Mouse (Mus musculus): ENCODE results near the gene Fam171a1. TPM values are rescaled to one million over a fixed set of nuclear protein-coding genes. Genes with fewer than 3 reads are reported as not detected.
"Not testable (repeated sequence)": the region's sequence is repeated elsewhere in the genome, so short reads cannot be mapped to it uniquely, and the experiment has no call there.

The Fam171a1 gene
- polyA plus RNA-seq (2014; fragmentation: Nextera tagmentation; extraction: Ambion mirVana): 27.4 and 35.1 TPM in 2 replicates

DNA sequence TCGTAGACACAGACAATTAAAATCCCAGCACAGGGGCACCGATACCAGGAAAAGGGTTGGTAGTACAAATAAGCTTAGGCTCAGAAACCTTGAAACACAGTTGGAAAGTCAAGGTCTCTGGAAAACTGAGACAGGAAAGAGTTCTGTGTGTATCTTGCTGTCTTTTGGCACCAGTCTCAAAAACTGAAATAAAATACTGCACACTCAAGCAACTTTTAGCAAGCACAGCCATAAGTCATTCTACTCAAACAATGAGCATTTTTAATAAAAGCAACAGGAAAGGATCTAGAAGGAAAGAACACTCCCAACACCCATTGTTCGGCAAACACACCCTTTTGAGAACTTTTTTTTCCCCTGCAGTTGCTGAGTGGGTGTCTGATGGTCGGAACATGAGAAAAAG lies at the start of gene Fam171a1:
TSS of gene Fam171a1 (plus strand) at position 359 of the 400 bp plus-strand sequence.
- WGBS (ENCODE audit: insufficient replicate concordance): 69% methylated on average over 4 of the region's 4 CpGs
- Histone ChIP-seq H3K4me3 (ENCODE audit: low read depth, low read length) (no peak within 1 kb of the TSS), H3K9ac (ENCODE audit: low read depth, low read length) (no peak within 1 kb of the TSS), H3K4me1 (ENCODE audit: control insufficient read depth, insufficient read depth, low read length) (no peaks in the 10 kb centered on the region), H3K4me2 (no peak within 1 kb of the TSS), H3K27ac (ENCODE audit: low read depth, low read length) (no peak within 1 kb of the TSS), H3K27me3 (ENCODE audit: control insufficient read depth, insufficient read depth, low read length) (no peaks in the 10 kb centered on the region), H3K36me3 (ENCODE audit: control insufficient read depth, insufficient read depth, low read length) (no peaks in the 10 kb centered on the region), H3K9me3 (replicated peaks; ENCODE audit: control insufficient read depth, low read length) (no peaks in the 10 kb centered on the region)
- ATAC-seq (replicated peaks; ENCODE audit: insufficient number of reproducible peaks, low FRiP score, low TSS enrichment): no peak

DNA sequence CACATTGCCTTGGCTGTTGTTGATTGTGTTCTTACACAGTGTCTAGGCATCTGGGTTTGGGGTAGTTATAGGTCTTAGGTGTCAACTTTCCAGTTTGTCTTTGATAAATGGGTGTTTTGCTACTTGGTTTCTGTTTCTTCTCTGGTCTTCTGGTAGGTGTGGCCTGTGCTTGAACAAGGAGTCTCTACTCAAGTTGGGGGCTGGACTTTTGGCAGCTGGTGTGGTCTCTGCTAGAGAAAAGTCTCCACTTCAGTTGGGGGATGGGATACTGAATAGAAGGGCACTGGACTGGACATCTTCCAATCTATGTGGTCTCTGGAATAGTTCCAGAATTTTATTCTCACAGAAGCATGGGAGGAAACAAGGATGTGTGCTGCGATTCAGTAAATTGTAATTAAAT lies 44.9 kb upstream of the Fam171a1 start:
- H3K27ac ChIP-seq (ENCODE audit: low read depth, low read length): no peak overlapping the region
- H3K4me1 ChIP-seq (ENCODE audit: control insufficient read depth, insufficient read depth, low read length): no peaks in the 10 kb centered on the region
- no peak overlapping the region for H3K4me3 ChIP-seq (ENCODE audit: low read depth, low read length)
- no peaks in the 10 kb centered on the region; the same call in 1 of the 2 replicates for H3K9me3 ChIP-seq (replicated peaks; ENCODE audit: control insufficient read depth, low read length)
- 76% methylated on average over 1 of the region's 1 CpGs for WGBS (ENCODE audit: insufficient replicate concordance)
- no peak for ATAC-seq (replicated peaks; ENCODE audit: insufficient number of reproducible peaks, low FRiP score, low TSS enrichment)
- H3K9ac ChIP-seq (ENCODE audit: low read depth, low read length): no peak overlapping the region
- no peaks in the 10 kb centered on the region for H3K27me3 ChIP-seq (ENCODE audit: control insufficient read depth, insufficient read depth, low read length)
- no peak overlapping the region for H3K4me2 ChIP-seq
- H3K36me3 ChIP-seq (ENCODE audit: control insufficient read depth, insufficient read depth, low read length): no peaks in the 10 kb centered on the region

DNA sequence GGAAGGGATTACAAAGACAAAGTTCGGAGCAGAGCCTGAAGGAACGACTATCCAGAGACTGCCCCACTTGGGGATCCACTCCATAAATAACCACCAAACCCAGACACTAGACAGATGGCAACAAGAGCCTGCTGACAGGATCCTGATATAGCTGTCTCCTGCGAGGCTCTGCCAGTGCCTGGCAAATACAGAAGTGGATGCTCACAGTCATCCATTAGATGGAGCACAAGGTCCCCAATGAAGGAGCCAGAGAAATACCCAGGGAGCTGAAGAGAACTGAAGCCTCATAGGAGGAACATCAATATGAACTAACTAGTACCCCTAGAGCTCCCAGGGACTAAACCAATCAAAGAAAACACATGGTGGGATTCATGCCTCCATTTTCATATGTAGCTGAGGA lies 25.7 kb upstream of the Fam171a1 start:
- WGBS (ENCODE audit: insufficient replicate concordance): 41% methylated on average over 3 of the region's 3 CpGs
- not testable (repeated sequence) for ATAC-seq (replicated peaks; ENCODE audit: insufficient number of reproducible peaks, low FRiP score, low TSS enrichment); H3K4me2 ChIP-seq; H3K4me1 ChIP-seq (ENCODE audit: control insufficient read depth, insufficient read depth, low read length); H3K36me3 ChIP-seq (ENCODE audit: control insufficient read depth, insufficient read depth, low read length); H3K27ac ChIP-seq (ENCODE audit: low read depth, low read length); H3K9me3 ChIP-seq (replicated peaks; ENCODE audit: control insufficient read depth, low read length); H3K9ac ChIP-seq (ENCODE audit: low read depth, low read length); H3K27me3 ChIP-seq (ENCODE audit: control insufficient read depth, insufficient read depth, low read length); H3K4me3 ChIP-seq (ENCODE audit: low read depth, low read length)

DNA sequence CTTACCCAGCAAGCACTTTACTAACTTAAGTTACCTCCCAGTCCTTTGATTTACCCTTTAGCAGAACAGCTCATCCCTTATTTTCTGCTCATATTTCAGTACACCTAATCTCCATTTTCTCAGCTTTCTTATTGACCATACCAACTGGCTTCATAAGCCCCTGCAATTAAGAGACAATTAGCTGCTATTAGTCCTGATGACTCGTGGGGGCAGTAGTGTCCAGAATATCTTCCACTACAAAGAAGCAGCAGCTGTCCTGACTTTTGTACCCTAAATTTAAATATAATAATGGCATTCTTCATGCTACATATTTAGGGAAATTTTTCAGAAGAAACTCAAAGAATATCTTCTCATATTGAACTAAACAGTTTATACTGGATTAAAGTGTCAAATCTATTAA lies 24.8 kb upstream of the Fam171a1 start:
- H3K36me3 ChIP-seq (ENCODE audit: control insufficient read depth, insufficient read depth, low read length): no peaks in the 10 kb centered on the region
- no peak overlapping the region for H3K27ac ChIP-seq (ENCODE audit: low read depth, low read length)
- H3K9me3 ChIP-seq (replicated peaks; ENCODE audit: control insufficient read depth, low read length): no peaks in the 10 kb centered on the region
- H3K9ac ChIP-seq (ENCODE audit: low read depth, low read length): no peak overlapping the region
- H3K27me3 ChIP-seq (ENCODE audit: control insufficient read depth, insufficient read depth, low read length): no peaks in the 10 kb centered on the region
- no peak overlapping the region for H3K4me2 ChIP-seq
- no peak for ATAC-seq (replicated peaks; ENCODE audit: insufficient number of reproducible peaks, low FRiP score, low TSS enrichment)
- 10% methylated on average over 1 of the region's 1 CpGs for WGBS (ENCODE audit: insufficient replicate concordance)
- no peaks in the 10 kb centered on the region for H3K4me1 ChIP-seq (ENCODE audit: control insufficient read depth, insufficient read depth, low read length)
- no peak overlapping the region for H3K4me3 ChIP-seq (ENCODE audit: low read depth, low read length)

DNA sequence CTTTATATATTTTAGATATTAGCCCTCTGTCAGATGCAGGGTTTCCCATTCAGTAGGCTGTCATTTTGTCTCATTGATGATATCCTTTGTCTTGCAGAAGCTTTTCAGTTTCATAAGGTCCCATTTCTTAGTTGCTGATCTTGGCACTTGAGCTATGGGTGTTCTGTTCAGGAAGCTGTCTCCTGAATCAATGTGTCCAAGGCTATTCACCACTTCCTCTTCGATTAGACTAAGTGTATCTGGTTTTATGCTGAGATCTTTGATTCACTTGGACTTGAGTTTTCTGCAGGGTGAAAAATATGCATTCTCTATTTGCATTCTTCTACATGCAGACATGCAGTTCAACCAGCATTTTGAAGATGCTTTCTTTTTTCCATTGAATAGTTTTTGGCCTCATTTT lies 17.9 kb upstream of the Fam171a1 start:
- H3K9me3 ChIP-seq (replicated peaks; ENCODE audit: control insufficient read depth, low read length): no peaks in the 10 kb centered on the region
- H3K4me1 ChIP-seq (ENCODE audit: control insufficient read depth, insufficient read depth, low read length): no peaks in the 10 kb centered on the region
- H3K4me3 ChIP-seq (ENCODE audit: low read depth, low read length): no peak overlapping the region
- no peak overlapping the region for H3K4me2 ChIP-seq
- WGBS (ENCODE audit: insufficient replicate concordance): 47% methylated on average over 1 of the region's 1 CpGs
- H3K9ac ChIP-seq (ENCODE audit: low read depth, low read length): no peak overlapping the region
- no peaks in the 10 kb centered on the region for H3K27me3 ChIP-seq (ENCODE audit: control insufficient read depth, insufficient read depth, low read length)
- H3K36me3 ChIP-seq (ENCODE audit: control insufficient read depth, insufficient read depth, low read length): no peaks in the 10 kb centered on the region
- ATAC-seq (replicated peaks; ENCODE audit: insufficient number of reproducible peaks, low FRiP score, low TSS enrichment): no peak
- H3K27ac ChIP-seq (ENCODE audit: low read depth, low read length): no peak overlapping the region

DNA sequence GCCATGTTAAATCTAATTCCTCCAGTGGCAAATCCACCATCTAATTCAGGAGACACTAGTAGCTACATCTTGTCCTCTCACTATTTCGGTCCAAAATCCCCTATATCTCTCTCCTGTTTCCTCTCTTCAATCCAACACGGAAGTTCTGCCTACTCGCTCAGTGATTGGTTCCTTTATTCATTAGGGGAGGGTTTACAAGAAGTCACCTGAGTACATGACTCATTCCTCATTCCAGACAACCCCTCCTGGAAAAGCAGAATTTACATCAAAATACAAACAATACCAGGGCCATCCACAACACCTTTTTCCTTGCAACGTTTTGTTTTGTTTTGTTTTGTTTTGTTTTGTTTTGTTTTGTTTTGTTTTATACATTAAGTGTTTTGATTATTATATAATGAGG lies 14.1 kb upstream of the Fam171a1 start:
- 0 out of 2 replicates have a peak, but pooled peaks cover 2% of the 10 kb centered on the region for H3K4me1 ChIP-seq (ENCODE audit: control insufficient read depth, insufficient read depth, low read length)
- no peak overlapping the region for H3K9ac ChIP-seq (ENCODE audit: low read depth, low read length)
- H3K9me3 ChIP-seq (replicated peaks; ENCODE audit: control insufficient read depth, low read length): no peaks in the 10 kb centered on the region
- no peaks in the 10 kb centered on the region for H3K27me3 ChIP-seq (ENCODE audit: control insufficient read depth, insufficient read depth, low read length)
- no peak overlapping the region for H3K27ac ChIP-seq (ENCODE audit: low read depth, low read length)
- no peak overlapping the region for H3K4me2 ChIP-seq
- no peak for ATAC-seq (replicated peaks; ENCODE audit: insufficient number of reproducible peaks, low FRiP score, low TSS enrichment)
- no peaks in the 10 kb centered on the region for H3K36me3 ChIP-seq (ENCODE audit: control insufficient read depth, insufficient read depth, low read length)
- WGBS (ENCODE audit: insufficient replicate concordance): 67% methylated on average over 4 of the region's 4 CpGs
- H3K4me3 ChIP-seq (ENCODE audit: low read depth, low read length): no peak overlapping the region

DNA sequence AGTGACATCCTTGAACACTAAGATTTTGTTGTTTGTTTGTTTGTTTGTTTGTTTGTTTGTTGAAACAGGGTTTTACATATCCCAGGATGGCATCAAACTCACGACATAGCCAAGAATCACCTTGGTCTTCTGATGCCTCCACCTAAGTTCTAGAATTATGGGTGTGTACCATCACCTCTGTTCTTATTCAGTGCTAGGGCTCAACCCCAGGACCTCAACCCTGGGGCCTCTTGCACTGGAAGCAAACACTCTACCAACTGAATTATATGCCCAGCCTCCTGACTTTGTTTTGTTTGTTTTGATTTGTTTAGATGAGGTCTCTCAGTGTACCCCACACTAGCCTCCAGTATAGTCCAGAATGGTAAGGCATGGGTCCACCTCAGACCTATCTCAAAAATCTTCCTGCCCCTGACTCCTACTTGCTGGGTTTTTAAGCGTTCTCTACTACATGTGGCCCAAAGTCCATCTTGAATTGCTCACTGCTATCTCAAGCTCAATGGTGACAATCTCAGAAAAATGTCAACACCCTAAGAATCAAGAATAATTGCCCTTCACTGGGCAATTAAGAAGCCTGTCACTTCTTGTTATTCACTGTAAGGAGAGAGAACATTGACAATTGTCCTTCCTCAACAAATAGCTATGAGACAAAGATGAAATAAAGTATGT lies 12.6 kb upstream of the Fam171a1 start:
- Histone ChIP-seq H3K27me3 (ENCODE audit: control insufficient read depth, insufficient read depth, low read length) (no peaks in the 10 kb centered on the region), H3K4me2 (no peak overlapping the region), H3K4me3 (ENCODE audit: low read depth, low read length) (no peak overlapping the region), H3K4me1 (ENCODE audit: control insufficient read depth, insufficient read depth, low read length) (0 out of 2 replicates have a peak, but pooled peaks cover 2% of the 10 kb centered on the region), H3K36me3 (ENCODE audit: control insufficient read depth, insufficient read depth, low read length) (no peaks in the 10 kb centered on the region), H3K9me3 (replicated peaks; ENCODE audit: control insufficient read depth, low read length) (no peaks in the 10 kb centered on the region), H3K27ac (ENCODE audit: low read depth, low read length) (no peak overlapping the region), H3K9ac (ENCODE audit: low read depth, low read length) (no peak overlapping the region)
- 72% methylated on average over 2 of the region's 2 CpGs for WGBS (ENCODE audit: insufficient replicate concordance)
- ATAC-seq (replicated peaks; ENCODE audit: insufficient number of reproducible peaks, low FRiP score, low TSS enrichment): no peak

DNA sequence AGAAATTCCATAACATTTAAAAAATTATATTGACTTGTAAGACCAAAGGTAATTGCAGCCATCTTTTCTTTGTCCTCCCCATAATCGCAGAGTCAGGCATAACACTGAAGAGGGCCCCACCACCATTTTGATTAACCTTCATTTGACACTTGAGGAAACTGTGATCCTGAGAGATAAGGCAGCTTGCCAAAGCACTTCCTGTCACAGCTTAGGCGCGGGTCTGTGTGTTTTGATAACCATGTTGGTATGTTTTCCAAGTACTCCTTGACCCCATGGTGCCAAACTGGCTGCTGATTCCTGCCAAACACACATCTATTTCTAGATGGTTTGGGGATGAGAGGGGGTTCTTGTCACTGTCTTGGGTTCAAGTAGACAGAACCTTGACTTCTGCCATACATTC lies 11.7 kb upstream of the Fam171a1 start:
- no peaks in the 10 kb centered on the region for H3K9me3 ChIP-seq (replicated peaks; ENCODE audit: control insufficient read depth, low read length)
- H3K27ac ChIP-seq (ENCODE audit: low read depth, low read length): no peak overlapping the region
- H3K4me3 ChIP-seq (ENCODE audit: low read depth, low read length): no peak overlapping the region
- no peak overlapping the region for H3K9ac ChIP-seq (ENCODE audit: low read depth, low read length)
- H3K4me1 ChIP-seq (ENCODE audit: control insufficient read depth, insufficient read depth, low read length): 0 out of 2 replicates have a peak, but pooled peaks cover 2% of the 10 kb centered on the region
- 38% methylated on average over 3 of the region's 3 CpGs for WGBS (ENCODE audit: insufficient replicate concordance)
- no peak overlapping the region for H3K4me2 ChIP-seq
- H3K27me3 ChIP-seq (ENCODE audit: control insufficient read depth, insufficient read depth, low read length): no peaks in the 10 kb centered on the region
- no peaks in the 10 kb centered on the region for H3K36me3 ChIP-seq (ENCODE audit: control insufficient read depth, insufficient read depth, low read length)
- no peak for ATAC-seq (replicated peaks; ENCODE audit: insufficient number of reproducible peaks, low FRiP score, low TSS enrichment)

DNA sequence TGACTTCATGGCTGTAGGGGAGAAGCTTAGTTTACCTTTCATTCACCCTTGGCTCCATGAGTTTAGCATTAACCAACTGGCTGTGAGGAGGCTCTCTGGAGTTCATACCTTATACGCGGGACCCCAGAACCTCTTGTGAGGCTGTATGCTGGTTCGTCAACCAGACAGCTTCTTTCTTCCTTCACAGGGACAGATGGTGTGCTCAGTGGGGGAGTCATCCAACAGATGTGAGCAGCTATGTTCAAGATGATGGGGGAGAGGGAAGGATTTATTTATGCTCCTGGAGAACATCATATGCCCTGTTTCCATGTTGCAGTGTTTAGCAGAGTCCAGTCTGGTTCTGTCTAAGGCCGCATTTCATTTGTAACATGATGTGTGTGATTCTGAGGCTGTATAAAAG lies 6.6 kb upstream of the Fam171a1 start:
- WGBS (ENCODE audit: insufficient replicate concordance): 79% methylated on average over 4 of the region's 4 CpGs
- ATAC-seq (replicated peaks; ENCODE audit: insufficient number of reproducible peaks, low FRiP score, low TSS enrichment): no peak

More for the DNA sequence above, 6.6 kb upstream of the Fam171a1 start:
- H3K27ac ChIP-seq (ENCODE audit: low read depth, low read length): no peak overlapping the region
- H3K4me3 ChIP-seq (ENCODE audit: low read depth, low read length): no peak overlapping the region
- H3K9ac ChIP-seq (ENCODE audit: low read depth, low read length): no peak overlapping the region
- H3K9me3 ChIP-seq (replicated peaks; ENCODE audit: control insufficient read depth, low read length): no peaks in the 10 kb centered on the region
- no peaks in the 10 kb centered on the region for H3K36me3 ChIP-seq (ENCODE audit: control insufficient read depth, insufficient read depth, low read length)
- no peaks in the 10 kb centered on the region for H3K27me3 ChIP-seq (ENCODE audit: control insufficient read depth, insufficient read depth, low read length)
- no peak overlapping the region for H3K4me2 ChIP-seq
- H3K4me1 ChIP-seq (ENCODE audit: control insufficient read depth, insufficient read depth, low read length): 0 out of 2 replicates have a peak, but pooled peaks cover under 1% of the 10 kb centered on the region

Measured in heart, embryonic 11.5 days (tissue).